Mouse (Mus musculus) T-cell, adult 66 days (primary cell): ENCODE results near the gene Kif3b. TPM values are rescaled to one million over a fixed set of nuclear protein-coding genes. Genes with fewer than 3 reads are reported as not detected.

ENCODE experiments used
- total RNA-seq, 2 experiments: library from RNA; stranded (reverse); gene quantifications; 3 replicates in 1 of 2; 4 replicates in 1 of 2; pipeline ENCODE4 v1.2.4; 2023

Gene Kif3b
- 10 to 100 TPM; 29.0 to 29.7 TPM for total RNA-seq

GRCm38 (mm10) chr2:153290938-153291928 lies at the start of gene Kif3b:
TSS of gene Kif3b (plus strand) at chr2:153291413.

DNA sequence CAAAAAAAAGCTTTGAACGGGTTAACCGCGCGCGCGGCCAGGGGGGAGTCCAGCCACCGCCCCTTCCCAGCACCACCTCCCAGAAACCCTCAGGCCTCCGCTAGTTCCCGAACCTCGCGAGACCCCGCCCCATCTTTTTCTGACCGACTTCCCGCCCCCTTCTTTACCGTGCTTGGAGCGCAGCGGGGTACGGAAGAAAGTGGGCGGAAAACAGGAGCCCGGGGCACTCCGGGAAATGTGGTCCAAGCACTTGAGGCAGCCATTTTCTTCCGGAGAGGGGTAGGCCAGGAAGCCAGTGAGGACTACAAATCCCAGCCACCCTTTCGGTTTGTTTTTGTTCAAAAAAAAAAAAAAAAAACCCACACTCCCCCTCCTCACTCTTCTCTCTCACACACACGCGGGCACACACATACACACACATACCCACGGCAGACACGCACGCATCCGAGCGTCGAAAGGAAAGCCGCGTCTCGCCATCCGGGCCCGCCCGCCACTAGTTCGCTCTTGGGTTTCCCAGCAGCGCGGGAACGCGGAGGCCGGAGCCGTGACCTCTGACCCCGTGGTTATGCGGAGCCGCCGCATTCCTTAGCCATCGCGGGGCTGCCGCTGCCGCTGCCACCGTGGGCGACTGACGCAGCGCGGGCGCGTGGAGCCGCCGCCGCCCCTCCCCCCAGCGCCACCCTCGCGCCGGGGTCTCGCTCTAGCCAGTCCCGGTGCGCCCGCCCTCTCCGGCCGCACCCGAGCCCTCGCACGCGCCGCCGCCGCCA lies 54.4 kb downstream of the Kif3b start, which contains the start of gene Asxl1:
TSS of gene Asxl1 (plus strand) at position 376 of the 767 bp plus-strand sequence.

Other genes with a start within 250 kb of the Kif3b start
- under 1 TPM in 1 of 2 experiments, not detected in 1; 0.41 TPM for gene Ccm2l, start 225.5 kb upstream of the Kif3b start, total RNA-seq
- 1 to 10 TPM; 3.0 to 4.2 TPM for gene Hck, start 182.9 kb upstream of the Kif3b start, total RNA-seq
- gene Tm9sf4, start 130.1 kb upstream of the Kif3b start, total RNA-seq = 10 to 100 TPM; 81.0 to 83.5 TPM
- gene Tspyl3, start 66.0 kb upstream of the Kif3b start, total RNA-seq = 10 to 100 TPM; 22.0 to 24.3 TPM
- 10 to 100 TPM; 27.2 to 27.8 TPM for gene Plagl2, start 50.0 kb upstream of the Kif3b start, total RNA-seq
- 10 to 100 TPM; 29.4 to 32.9 TPM for gene Pofut1, start 49.9 kb upstream of the Kif3b start, total RNA-seq
- 10 to 100 TPM; 75.8 to 82.7 TPM for gene Asxl1, start 54.4 kb downstream of the Kif3b start, total RNA-seq
- gene 4930404H24Rik, start 201.4 kb downstream of the Kif3b start, total RNA-seq = not detected
- 1 to 10 TPM; 2.5 to 5.1 TPM for gene Nol4l, start 238.6 kb downstream of the Kif3b start, total RNA-seq